Mouse (Mus musculus): Measurements from ENCODE around the gene Cacna1g.

- TF ChIP-seq GATA1 (IDR thresholded peaks at IDR 0.05; ENCODE audit: borderline replicate concordance, low read length) (no peak), FLI1 (IDR thresholded peaks at IDR 0.05; ENCODE audit: low read length) (no peak)
These were observed 9.8 kb downstream of the Cacna1g start for GRCm38 (mm10) chr11:94464170-94464569.

Measured in megakaryocyte, embryonic 14.5 days (primary cell).